Mouse (Mus musculus): ENCODE results near the gene B4galt5.

B4galt5 gene

DNA sequence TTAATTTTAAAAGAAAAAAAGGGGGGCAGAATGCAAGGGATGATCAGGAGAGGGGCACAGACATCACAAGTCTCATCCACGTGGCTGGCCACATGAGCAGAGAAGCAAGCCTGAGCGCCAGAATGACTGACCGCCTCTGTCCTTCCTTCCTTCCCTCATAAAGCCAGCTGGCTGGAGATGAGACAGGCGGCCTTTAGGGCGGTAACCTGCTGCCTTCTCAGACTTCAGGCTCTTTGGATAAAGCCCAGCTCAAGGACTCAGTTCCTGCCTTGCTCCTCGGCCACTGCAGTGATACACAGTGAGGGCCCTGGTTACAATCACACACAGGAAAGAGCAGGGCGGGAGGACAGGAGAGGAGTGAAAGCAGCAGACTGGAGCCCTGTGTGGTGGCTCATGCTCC, 94.8 kb downstream of the B4galt5 start:
- no peak for DNase-seq (ENCODE audit: low read depth, low spot score)

- no peak for DNase-seq (ENCODE audit: low read depth, low spot score)
Measured at GRCm38 (mm10) chr2:167253476-167253875, 95.5 kb downstream of the B4galt5 start.

- DNase-seq (ENCODE audit: low read depth, low spot score) = no peak
Measured at GRCm38 (mm10) chr2:167252057-167252687, 96.8 kb downstream of the B4galt5 start.

DNA sequence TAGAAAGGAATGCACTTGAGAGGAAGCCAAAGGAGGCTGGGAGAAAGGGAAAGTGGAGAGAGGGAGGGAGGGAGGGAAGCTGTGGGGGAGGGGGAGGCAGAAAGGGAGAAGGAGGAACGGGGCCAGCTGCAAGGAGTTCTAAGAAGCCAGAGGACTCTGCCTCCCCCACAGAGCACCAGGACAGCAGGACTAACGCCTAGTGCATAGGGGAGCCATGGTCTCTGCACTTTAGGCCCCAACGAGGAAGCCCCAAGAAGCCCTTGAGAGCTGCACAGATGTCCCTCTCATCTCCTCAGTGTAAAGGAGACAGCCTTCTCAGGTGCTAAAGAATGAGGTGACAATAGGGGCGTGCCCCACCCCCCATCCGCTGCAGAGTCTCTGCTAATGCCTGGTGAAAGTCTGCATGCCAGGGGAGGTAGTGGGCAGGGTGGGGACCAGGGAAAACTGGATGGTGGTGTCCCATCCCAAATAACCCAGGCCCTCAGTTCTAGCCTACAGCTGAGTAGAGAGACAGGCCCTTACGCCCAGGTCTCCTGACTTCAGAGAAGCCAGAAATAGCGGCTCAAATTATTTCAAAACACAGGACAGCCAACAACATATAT, 98.1 kb downstream of the B4galt5 start:
- no peak for DNase-seq (ENCODE audit: low read depth, low spot score)

GRCm38 (mm10) chr2:167250003-167250735, 98.8 kb downstream of the B4galt5 start:
- DNase-seq (ENCODE audit: low read depth, low spot score) = no peak

GRCm38 (mm10) chr2:167249591-167249990, 99.4 kb downstream of the B4galt5 start:
- DNase-seq (ENCODE audit: low read depth, low spot score) = no peak

Measured in c-Kit-negative CD71-positive TER-119-positive erythroid progenitor cells, embryonic 14.5 days (primary cell).